Mouse (Mus musculus): Measurements from ENCODE around the gene Col5a3.

Gene Col5a3

GRCm38 (mm10) chr9:20748540-20748939 lies 66.3 kb downstream of the Col5a3 start:
- DNase-seq (ENCODE audit: extremely low spot score, low spot score): no peak

DNA sequence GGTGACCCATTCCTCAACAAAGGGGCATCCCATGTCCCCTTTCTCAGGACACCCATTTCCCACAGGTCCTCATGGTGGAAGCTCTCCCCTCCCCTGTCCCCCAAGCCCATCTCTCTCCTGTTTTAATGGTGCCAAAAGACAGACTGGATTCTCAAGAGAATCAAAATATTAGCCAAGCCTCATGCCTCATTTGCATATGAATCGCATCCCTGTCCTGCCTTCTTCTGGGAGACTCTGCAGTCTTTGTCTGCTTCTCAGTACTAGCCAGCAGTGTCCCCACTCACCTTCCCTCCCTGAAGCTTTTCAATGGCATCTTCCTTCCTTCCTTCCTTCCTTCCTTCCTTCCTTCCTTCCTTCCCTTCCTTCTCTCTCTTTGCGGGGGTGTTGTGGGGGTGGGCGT lies 67.2 kb downstream of the Col5a3 start:
- no peak for DNase-seq (ENCODE audit: extremely low spot score, low spot score)

DNA sequence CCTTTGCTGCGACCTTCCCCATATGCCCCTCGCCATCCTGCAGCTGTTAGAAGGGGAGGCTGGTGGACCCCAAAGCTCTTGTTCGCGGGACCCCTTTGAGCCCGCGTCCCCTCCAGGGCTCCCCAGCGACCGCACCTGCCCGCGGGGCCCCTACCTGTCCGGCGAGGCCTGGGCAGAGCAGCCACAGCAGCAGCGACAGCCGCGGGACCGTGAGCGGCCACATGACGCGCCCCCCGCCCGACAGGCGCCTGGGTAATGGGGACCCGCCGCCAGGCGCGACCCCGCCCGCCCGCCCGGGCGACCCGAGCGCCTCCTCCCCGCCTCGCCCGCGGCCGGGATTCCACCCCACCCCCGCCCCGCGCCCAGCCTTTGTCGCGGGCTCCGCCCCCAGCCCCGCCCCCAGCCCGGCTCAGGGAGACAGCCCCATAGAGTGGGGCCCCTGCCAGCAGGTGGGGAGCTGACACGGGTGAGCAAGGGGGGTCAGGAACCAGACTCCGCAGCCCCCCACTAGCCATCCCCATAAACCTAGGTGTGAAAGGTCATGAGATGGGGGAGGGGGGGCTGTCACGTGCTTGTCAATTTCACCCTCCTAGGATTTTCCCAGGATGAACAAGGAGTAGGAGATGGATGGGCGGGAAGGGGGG lies 68.7 kb downstream of the Col5a3 start, which contains the start of gene Olfm2:
TSS of gene Olfm2 (minus strand) at position 333 of the 644 bp plus-strand sequence.
- DNase-seq (ENCODE audit: extremely low spot score, low spot score): peak; percentile 67

DNA sequence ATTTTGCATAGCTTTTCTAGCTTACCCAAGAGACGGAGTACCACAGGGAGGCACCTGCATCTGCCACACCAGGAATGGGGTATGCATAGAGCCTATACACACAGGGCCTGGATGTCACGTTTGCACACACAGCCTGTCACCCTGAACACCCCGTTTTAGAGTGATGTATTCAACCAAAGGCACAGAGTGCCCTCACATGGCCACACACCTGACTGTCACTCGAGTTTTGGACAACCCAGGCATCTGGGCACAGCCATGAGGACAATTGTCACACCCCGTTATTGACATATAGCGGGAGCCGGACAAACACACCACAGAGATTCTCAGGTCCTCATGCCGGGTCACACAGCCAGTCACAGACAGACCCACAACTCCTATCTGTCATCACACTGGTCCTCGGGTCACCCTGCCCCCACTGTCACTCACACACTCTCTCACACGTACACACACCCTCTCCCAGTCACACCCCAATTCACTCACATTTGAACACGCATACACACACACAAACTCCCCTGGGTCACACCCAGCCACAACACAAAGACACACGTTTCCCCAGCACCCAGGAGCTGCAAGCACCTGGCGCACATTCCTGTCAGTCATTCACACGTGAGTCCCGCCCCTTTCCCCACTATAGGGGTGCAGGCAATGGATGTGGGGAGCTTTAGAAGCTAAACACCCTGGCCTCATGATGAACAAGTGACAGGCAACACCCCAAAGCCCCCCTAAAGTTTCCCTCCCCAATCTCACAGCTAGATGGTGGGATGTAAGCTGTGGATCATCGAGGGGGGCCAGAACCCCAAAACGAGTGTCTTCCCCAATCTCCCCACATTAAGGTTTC lies 69.5 kb downstream of the Col5a3 start:
- no peak for DNase-seq (ENCODE audit: extremely low spot score, low spot score)

GRCm38 (mm10) chr9:20743946-20744738 lies 70.7 kb downstream of the Col5a3 start:
- peak; percentile 58 for DNase-seq (ENCODE audit: extremely low spot score, low spot score)

DNA sequence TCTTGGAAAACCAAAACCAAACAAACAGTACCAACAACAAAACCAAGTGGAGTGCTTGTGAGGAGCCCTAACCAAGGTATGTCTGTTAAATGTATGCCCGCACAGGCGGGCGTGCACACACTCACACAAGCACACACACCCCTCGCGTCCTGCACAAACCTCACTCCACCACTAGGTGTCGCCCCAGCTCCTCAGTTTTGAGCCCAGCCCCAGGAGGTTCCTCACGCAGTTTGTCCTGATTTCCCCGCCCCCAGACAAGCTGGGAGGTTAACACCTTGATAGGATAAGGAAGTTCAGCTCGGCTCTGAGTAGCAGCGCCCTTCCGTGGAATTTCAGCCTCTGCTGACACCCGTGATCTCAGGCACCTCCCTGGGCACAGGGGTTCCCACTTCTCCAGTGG lies 74.5 kb downstream of the Col5a3 start:
- DNase-seq (ENCODE audit: extremely low spot score, low spot score): peak; percentile 82

DNA sequence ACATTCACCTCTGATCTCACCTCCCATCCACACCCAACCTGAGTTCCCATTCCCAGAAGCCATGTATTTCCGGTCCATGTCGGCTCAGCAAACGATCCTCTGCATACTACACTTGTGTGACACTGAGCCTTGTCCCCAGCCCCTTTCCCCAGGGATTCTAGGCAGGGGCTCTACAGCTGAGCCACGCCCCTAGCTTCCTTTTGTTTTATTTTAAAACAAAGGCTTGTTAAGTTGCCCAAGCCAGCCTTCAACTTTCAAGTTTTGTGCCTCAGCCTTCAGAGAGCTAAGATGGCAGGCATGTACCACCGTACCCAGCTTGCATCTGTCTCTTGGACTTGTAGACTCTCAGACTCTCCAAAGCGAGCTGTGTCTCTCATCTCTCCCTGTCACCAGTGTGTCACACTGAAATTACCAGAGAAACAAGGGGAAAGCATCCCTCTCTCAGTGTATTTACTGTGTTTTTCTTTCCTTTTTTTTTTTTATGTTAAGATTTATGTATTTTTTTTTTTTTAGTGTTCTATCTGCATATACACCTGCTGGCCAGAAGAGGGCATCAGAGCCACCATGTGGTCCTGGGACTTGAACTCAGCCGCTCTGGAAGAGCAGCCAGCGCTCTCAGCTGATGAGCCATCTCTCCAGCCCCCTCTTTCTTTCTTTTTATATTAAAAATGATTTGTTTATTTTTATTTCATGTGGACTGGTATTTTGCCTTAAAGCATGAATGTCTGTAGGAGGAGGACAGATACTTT lies 76.4 kb downstream of the Col5a3 start:
- DNase-seq (ENCODE audit: extremely low spot score, low spot score): no peak

DNA sequence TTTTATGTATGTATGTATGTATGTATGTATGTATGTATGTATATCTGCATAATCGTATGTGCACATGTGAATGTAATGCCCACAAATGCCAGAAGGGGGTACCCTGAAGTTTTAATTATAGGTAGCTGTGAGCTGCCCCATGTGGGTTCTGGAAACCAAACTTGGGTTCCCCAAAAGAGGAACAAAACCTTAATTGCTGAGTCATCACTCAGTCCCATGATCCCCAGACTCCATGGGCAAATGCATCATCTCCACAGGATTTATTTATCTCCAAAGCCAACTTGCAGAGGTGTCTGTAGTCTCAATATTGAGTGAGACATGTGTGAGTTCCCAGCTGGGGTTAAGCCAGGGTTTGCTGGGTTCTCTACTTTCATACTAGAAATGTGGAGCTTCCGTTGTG lies 77.6 kb downstream of the Col5a3 start:
- no peak for DNase-seq (ENCODE audit: extremely low spot score, low spot score)

GRCm38 (mm10) chr9:20734692-20735091 lies 80.2 kb downstream of the Col5a3 start:
- DNase-seq (ENCODE audit: extremely low spot score, low spot score): no peak

DNA sequence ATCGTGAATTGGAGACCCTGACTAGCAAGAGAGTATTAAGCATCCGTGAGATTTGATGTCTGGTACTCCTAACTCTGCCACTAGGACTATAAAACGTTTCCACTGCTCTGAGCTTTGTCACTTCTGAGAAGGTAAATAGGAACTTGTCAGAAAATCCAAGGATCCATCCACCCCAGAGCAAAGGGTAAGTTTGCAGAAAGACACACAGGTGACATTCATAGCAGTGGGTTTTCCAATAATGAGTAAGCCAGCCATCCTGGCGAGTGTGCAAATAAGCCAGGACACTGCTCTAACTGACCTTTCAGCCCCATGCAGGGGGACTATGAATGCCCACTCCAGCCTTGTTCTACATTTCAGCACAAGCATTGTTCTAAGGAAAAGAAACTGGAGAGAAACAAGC lies 83.1 kb downstream of the Col5a3 start:
- DNase-seq (ENCODE audit: extremely low spot score, low spot score): no peak

GRCm38 (mm10) chr9:20729451-20729850 lies 85.4 kb downstream of the Col5a3 start:
- no peak for DNase-seq (ENCODE audit: extremely low spot score, low spot score)

GRCm38 (mm10) chr9:20727601-20728113 lies 87.2 kb downstream of the Col5a3 start:
- peak; percentile 77 for DNase-seq (ENCODE audit: extremely low spot score, low spot score)

GRCm38 (mm10) chr9:20726859-20727600 lies 87.8 kb downstream of the Col5a3 start:
- peak; percentile 55 for DNase-seq (ENCODE audit: extremely low spot score, low spot score)

GRCm38 (mm10) chr9:20726134-20726858 lies 88.6 kb downstream of the Col5a3 start:
- DNase-seq (ENCODE audit: extremely low spot score, low spot score): no peak

DNA sequence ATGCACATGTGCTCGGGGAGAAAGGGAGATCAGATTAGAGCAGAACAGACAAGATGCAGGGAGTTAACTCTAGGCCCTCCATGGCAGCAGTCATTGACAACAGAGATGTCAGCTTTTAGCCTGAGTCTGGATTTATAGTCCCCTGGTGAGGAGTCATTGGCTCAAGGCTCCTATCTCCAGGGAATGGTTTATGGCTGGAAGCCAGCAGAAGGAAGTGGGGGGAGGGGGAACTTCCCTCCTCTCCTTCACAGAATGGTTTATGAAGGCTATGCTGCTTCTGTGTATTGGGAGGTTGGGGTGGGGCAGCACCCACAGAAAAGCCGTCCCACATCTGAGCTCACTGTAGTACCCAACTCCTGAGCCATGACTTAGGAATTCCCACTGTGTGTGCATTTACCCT lies 93.3 kb downstream of the Col5a3 start:
- DNase-seq (ENCODE audit: extremely low spot score, low spot score): peak; percentile 32
